Mouse (Mus musculus) frontal cortex, adult (tissue): ENCODE results near the gene Carmil3.

Source experiments
- ATAC-seq: cut with Nextera tagmentation; 2 replicates; pipeline ENCODE4 v1.9.2; 2017; ENCODE audit warnings: mild to moderate bottlenecking, moderate library complexity, mixed read lengths; ENCODE audit not compliant: low TSS enrichment

Gene Carmil3

GRCm38 (mm10) chr14:55495509-55496240 is 5.2 kb downstream of the Carmil3 start:
- no peak for ATAC-seq

GRCm38 (mm10) chr14:55496761-55497448 is 6.5 kb downstream of the Carmil3 start:
- 0 out of 2 replicates have a peak, but pooled peaks have one; percentile 7 for ATAC-seq

GRCm38 (mm10) chr14:55497449-55497821 is 7.0 kb downstream of the Carmil3 start:
- peak; percentile 62 for ATAC-seq

GRCm38 (mm10) chr14:55505612-55506011 is 15.2 kb downstream of the Carmil3 start:
- no peak for ATAC-seq

GRCm38 (mm10) chr14:55507801-55508200 is 17.4 kb downstream of the Carmil3 start:
- ATAC-seq, result no peak

- ATAC-seq, result no peak
Measured at GRCm38 (mm10) chr14:55509540-55509939, 19.1 kb downstream of the Carmil3 start.

GRCm38 (mm10) chr14:55510125-55510731 is 19.8 kb downstream of the Carmil3 start, which contains the start of gene Cpne6:
Gene Cpne6 (plus strand): TSS chr14:55510445.
- ATAC-seq, result peak; percentile 56

GRCm38 (mm10) chr14:55511037-55511436 is 20.6 kb downstream of the Carmil3 start:
- ATAC-seq, result peak; percentile 60

- ATAC-seq, result no peak
Measured at GRCm38 (mm10) chr14:55513927-55514326, 23.5 kb downstream of the Carmil3 start.

- ATAC-seq, result no peak
Measured at GRCm38 (mm10) chr14:55515846-55516245, 25.4 kb downstream of the Carmil3 start.

- peak; percentile 68 for ATAC-seq
Measured at GRCm38 (mm10) chr14:55518897-55519296, 28.4 kb downstream of the Carmil3 start.

- ATAC-seq, result 0 out of 2 replicates have a peak, but pooled peaks have one; percentile 11
Measured at GRCm38 (mm10) chr14:55519604-55520003, 29.2 kb downstream of the Carmil3 start.

- peak; percentile 41 for ATAC-seq
Measured at GRCm38 (mm10) chr14:55520451-55521361, 30.3 kb downstream of the Carmil3 start.

GRCm38 (mm10) chr14:55524062-55524461 is 33.6 kb downstream of the Carmil3 start:
- no peak for ATAC-seq

- no peak for ATAC-seq
Measured at GRCm38 (mm10) chr14:55524785-55525184, 34.3 kb downstream of the Carmil3 start, which contains the start of gene Nrl. Gene Nrl (minus strand): TSS chr14:55524981.

- no peak for ATAC-seq
Measured at GRCm38 (mm10) chr14:55526674-55527073, 36.2 kb downstream of the Carmil3 start.

GRCm38 (mm10) chr14:55527940-55528339 is 37.5 kb downstream of the Carmil3 start:
- no peak for ATAC-seq

- ATAC-seq, result no peak
Measured at GRCm38 (mm10) chr14:55536116-55536745, 45.8 kb downstream of the Carmil3 start.

- ATAC-seq, result peak; percentile 83
Measured at GRCm38 (mm10) chr14:55540067-55540786, 49.8 kb downstream of the Carmil3 start, which contains the start of gene Pck2. Gene Pck2 (plus strand): TSS chr14:55540266.

GRCm38 (mm10) chr14:55540787-55541321 is 50.4 kb downstream of the Carmil3 start:
- peak; percentile 45 for ATAC-seq
